Mouse (Mus musculus) layer of hippocampus, postnatal 14 days (tissue): ENCODE measurements at regions not wholly inside any gene's neighbourhood (a gene's known extent, or its start where the extent isn't known, plus 50 kb on each side); places are given as distances from the start of the nearest gene placed in this dataset.

Experiments
- DNase-seq, 2 experiments: peaks; one replicate each; pipeline ENCODE4 v3.0.0; 2021 to 2022; ENCODE audit warnings: low spot score in 2 of 2, mixed read lengths in 1 of 2

DNA sequence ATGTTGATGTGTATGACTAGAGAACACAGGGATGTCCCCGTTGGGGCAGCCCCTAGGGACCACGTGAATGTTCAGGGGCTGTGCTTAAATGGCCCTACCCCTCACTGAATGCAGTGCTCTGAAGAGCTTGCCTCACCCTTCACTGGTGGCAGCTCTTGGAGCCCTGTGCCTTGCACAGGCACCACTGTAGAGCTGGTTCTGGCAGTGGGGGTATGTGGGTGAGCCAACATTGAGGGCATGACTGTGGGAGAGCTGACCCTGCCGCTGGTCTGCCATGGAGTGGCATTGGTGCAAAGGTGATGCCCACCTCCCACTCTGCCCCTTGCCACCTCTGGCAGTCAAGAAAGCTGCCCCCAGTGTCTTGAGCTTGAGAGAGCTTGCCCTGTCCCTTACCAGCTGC, 69.6 kb upstream of the Tdrd3 start:
- DNase-seq, result no peak

DNA sequence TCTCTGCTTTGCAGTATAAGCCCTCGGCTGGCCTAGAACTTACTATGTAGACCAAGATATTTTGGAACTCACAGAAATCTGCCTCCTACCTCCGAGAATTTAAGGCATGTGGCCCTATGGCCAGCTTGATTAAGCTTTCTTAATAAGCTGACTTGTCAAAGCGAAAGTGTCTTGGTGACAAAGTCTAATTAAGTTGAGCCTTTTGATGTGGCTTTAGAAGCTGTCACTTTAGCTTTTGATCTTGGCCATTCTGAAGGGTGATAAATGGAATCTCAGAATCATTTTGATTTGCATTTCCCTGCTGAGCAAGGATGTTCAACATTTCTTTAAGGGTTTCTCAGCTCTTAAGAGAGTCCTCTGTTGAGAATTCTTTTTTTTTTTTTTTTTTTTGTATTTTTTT, 67.6 kb upstream of the Tdrd3 start:
- no peak for DNase-seq

- no peak for DNase-seq
Measured at GRCm38 (mm10) chr14:87365793-87366192, 50.6 kb upstream of the Tdrd3 start.
